Mouse (Mus musculus) embryonic stem cell, embryonic (primary cell): ENCODE results near the gene Morn4.

Experiments used
- CTCF ChIA-PET, 4 experiments: fragments of 300-600 bp in 2 of 4; fragments of 350-600 bp in 2 of 4; sonication (Branson Sonifier 250); formaldehyde crosslinking; loops; one replicate each; lab custom pipeline; 2022; ENCODE audit warnings: inconsistent platforms in 2 of 4; lab: Charles Lee
- POLR2A ChIA-PET, 4 experiments: fragments of 300-600 bp in 2 of 4; fragments of 350-600 bp in 2 of 4; sonication (Branson Sonifier 250); formaldehyde crosslinking; loops; one replicate each; lab custom pipeline; 2022; ENCODE audit warnings: antibody characterized with exemption in 4 of 4, inconsistent platforms in 1 of 4; lab: Charles Lee

The Morn4 gene

DNA sequence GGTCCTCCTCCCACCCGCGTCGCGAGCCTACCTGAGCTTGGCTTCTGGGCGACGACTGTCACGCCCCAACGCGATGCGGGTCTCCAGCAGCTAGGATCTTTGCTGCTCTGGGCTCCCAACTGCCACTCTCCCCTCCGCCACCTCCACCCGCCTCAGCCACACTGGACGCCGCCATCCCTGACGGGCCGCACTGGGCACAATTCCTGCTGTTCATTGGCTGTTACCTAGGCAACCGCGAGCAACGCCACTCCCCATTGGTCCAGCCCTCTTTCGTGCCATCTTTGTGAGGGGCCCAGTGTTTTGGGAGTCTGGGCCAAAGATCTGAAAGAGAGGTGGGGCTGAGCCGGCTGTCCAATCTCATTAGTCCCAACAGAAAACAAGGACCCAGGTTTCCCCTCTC is at the start of gene Morn4:
Morn4 (minus strand) TSS at position 192 of the 400 bp plus-strand sequence.
- ChIA-PET CTCF (interaction anchor here in 1 of 4 experiments (0.6 kb wide), 1 partner anchor 241 kb away, joined by 3 read pairs; no protein-coding TSS in a partner anchor), POLR2A (interaction anchor here in 3 of 4 experiments (0.7 to 1.5 kb wide), 6 partner anchors 10 to 78 kb away, joined by 3 to 8 read pairs (median 4); partner anchors contain the start of gene Avpi1 (in 1 of the 3))

- ChIA-PET CTCF (no interaction called here), POLR2A (interaction anchor here in 3 of 4 experiments (0.7 to 19.8 kb wide), 15 partner anchors 7 to 90 kb away, joined by 3 to 403 read pairs (median 7); partner anchors contain the start of genes Avpi1 (in 3 of the 3), Marveld1 (in 2 of the 3), Hoga1 (in 1 of the 3) and Pi4k2a (in 1 of the 3))
Measured at GRCm38 (mm10) chr19:42135070-42135469, 48.9 kb upstream of the Morn4 start.

GRCm38 (mm10) chr19:42131101-42131500 is 44.9 kb upstream of the Morn4 start:
- POLR2A ChIA-PET = interaction anchor here in 3 of 4 experiments (0.7 to 15.0 kb wide), 15 partner anchors 7 to 80 kb away, joined by 3 to 403 read pairs (median 25); partner anchors contain the start of genes Marveld1 (in 2 of the 3), Pi4k2a (in 2 of the 3) and Zfyve27 (in 1 of the 3)
- CTCF ChIA-PET = no interaction called here

DNA sequence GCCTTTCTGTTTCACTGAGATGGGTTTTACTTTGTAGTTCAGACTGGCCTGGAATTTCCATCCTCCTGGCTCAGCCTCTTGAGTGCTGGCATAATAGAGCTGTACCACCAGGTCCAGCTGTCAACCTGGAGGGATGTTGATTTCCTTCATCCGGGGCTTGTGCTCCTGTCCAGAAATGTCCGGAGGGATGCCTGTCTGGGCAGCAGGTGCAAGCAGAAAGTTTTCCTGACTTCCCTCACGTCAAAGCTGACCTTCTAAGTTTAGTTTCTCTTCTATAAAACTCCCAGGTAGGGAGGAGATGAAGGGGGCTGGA is 44.1 kb upstream of the Morn4 start:
- CTCF ChIA-PET = interaction anchor here in 2 of 4 experiments (0.7 to 2.8 kb wide), 7 partner anchors 9 to 95 kb away, joined by 3 to 8 read pairs (median 3); partner anchors contain the start of genes Ankrd2 (in 1 of the 2) and Marveld1 (in 1 of the 2)
- POLR2A ChIA-PET = interaction anchor here in 3 of 4 experiments (0.7 to 15.0 kb wide), 35 partner anchors 8 to 1057 kb away, joined by 3 to 403 read pairs (median 8); partner anchors contain the start of genes Marveld1 (in 3 of the 3), Pi4k2a (in 3 of the 3), Hoga1 (in 1 of the 3) and Mms19 (in 1 of the 3)

GRCm38 (mm10) chr19:42129509-42130293 is 43.5 kb upstream of the Morn4 start:
- ChIA-PET POLR2A (interaction anchor here in 3 of 4 experiments (0.6 to 15.0 kb wide), 84 partner anchors 7 to 1056 kb away, joined by 3 to 403 read pairs (median 5); partner anchors contain the start of genes Marveld1 (in 3 of the 3), Pi4k2a (in 3 of the 3), Crtac1 (in 2 of the 3) and Exosc1 (in 2 of the 3)), CTCF (interaction anchor here (0.6 to 3.3 kb wide), 18 partner anchors 10 to 328 kb away, joined by 3 to 32 read pairs (median 4); partner anchors contain the start of genes Ankrd2 (in 1 of the 4), Arhgap19 (in 1 of the 4) and Marveld1 (in 1 of the 4))

DNA sequence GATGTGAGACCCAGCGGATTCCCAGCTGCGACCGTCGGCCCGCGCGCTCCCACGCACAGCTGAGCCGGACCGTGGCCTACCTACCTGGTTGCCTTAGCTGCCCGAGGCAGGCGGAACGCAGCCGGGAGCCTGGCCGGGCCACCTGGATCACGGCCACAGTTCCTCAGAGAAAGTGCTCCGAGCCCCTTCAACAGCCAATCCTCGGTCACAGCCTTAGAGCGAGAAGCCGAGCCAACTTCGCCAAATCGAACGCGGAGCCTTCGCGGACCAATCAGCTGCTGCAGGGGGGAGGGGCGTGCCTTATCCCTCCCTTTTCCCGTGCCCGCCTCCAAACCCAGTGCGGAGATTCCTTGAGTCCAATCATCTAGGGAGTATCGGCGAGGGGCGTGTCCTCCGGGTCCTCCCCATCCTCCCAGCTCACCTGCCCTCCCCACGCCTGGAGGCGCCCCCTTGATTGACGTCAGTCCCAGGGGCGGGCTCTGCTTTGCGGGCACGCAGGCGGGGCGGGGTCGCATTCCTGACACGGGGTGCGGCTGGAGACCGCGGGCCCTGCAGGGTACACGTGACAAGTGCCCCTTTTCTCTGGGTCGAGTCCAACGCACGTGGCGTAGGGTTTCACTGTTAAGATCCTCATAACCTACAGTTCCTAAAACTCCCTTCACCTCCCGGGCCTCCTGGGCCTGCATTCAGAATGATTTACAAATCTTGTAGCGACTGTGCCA is 42.8 kb upstream of the Morn4 start, which contains the start of gene Avpi1:
Avpi1 (minus strand) TSS at position 273 of the 722 bp plus-strand sequence.
- ChIA-PET CTCF (interaction anchor here (0.6 to 3.3 kb wide), 17 partner anchors 11 to 327 kb away, joined by 3 to 32 read pairs (median 4); partner anchors contain the start of genes Ankrd2 (in 1 of the 4), Arhgap19 (in 1 of the 4) and Marveld1 (in 1 of the 4)), POLR2A (interaction anchor here in 3 of 4 experiments (0.5 to 15.0 kb wide), 87 partner anchors 7 to 1403 kb away, joined by 3 to 403 read pairs (median 5); partner anchors contain the start of genes Marveld1 (in 3 of the 3), Pi4k2a (in 3 of the 3), Crtac1 (in 2 of the 3) and Exosc1 (in 2 of the 3))

- CTCF ChIA-PET = interaction anchor here in 3 of 4 experiments (0.5 to 3.3 kb wide), 14 partner anchors 14 to 326 kb away, joined by 3 to 12 read pairs (median 4); partner anchors contain the start of genes Arhgap19 (in 1 of the 3) and Marveld1 (in 1 of the 3)
- POLR2A ChIA-PET = interaction anchor here in 3 of 4 experiments (0.6 to 15.0 kb wide), 70 partner anchors 8 to 1404 kb away, joined by 3 to 403 read pairs (median 5); partner anchors contain the start of genes Marveld1 (in 3 of the 3), Pi4k2a (in 3 of the 3), Exosc1 (in 2 of the 3) and Zdhhc16 (in 2 of the 3)
Measured at GRCm38 (mm10) chr19:42128052-42128740, 42.0 kb upstream of the Morn4 start.

- POLR2A ChIA-PET = interaction anchor here (0.9 to 15.0 kb wide), 19 partner anchors 8 to 145 kb away, joined by 3 to 403 read pairs (median 11); partner anchors contain the start of genes Pi4k2a (in 2 of the 4), Marveld1 (in 1 of the 4) and Ubtd1 (in 1 of the 4)
- CTCF ChIA-PET = interaction anchor here in 3 of 4 experiments (1.3 to 3.3 kb wide), 4 partner anchors 17 to 58 kb away, joined by 3 to 12 read pairs (median 6); no protein-coding TSS in a partner anchor
Measured at GRCm38 (mm10) chr19:42127024-42127423, 40.9 kb upstream of the Morn4 start.

DNA sequence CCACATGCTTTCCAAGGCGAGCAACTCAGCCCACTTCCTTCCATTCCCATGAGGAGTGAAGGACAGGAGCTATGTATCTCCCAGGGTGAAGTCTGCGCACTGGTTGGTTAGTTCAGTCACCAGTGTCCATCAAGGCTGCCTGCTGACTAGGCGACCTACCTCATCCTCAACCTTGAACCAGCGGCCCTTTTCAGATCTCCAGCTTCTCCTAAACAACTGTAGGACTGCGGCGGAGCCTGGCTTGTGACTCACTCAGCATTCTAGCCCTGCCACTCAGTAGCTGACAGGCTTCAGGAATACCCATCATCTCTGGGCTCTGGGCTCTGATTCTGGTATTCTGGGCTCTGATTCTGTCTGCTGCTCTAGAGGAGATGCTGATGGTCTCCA is 40.1 kb upstream of the Morn4 start:
- CTCF ChIA-PET = interaction anchor here in 3 of 4 experiments (0.8 to 3.3 kb wide), 3 partner anchors 19 to 26 kb away, joined by 3 to 12 read pairs (median 5); no protein-coding TSS in a partner anchor
- POLR2A ChIA-PET = interaction anchor here (0.5 to 15.0 kb wide), 20 partner anchors 8 to 218 kb away, joined by 3 to 403 read pairs (median 8); partner anchors contain the start of genes Pi4k2a (in 3 of the 4) and Marveld1 (in 2 of the 4)

GRCm38 (mm10) chr19:42125501-42126218 is 39.5 kb upstream of the Morn4 start:
- ChIA-PET POLR2A (interaction anchor here (0.5 to 15.0 kb wide), 27 partner anchors 7 to 217 kb away, joined by 3 to 403 read pairs (median 7); partner anchors contain the start of genes Pi4k2a (in 3 of the 4) and Marveld1 (in 2 of the 4)), CTCF (interaction anchor here in 2 of 4 experiments (1.6 to 2.0 kb wide), 2 partner anchors 26 to 27 kb away, joined by 4 to 5 read pairs; no protein-coding TSS in a partner anchor)

- ChIA-PET POLR2A (interaction anchor here (0.7 to 15.0 kb wide), 20 partner anchors 10 to 173 kb away, joined by 3 to 403 read pairs (median 4); partner anchors contain the start of genes Pi4k2a (in 2 of the 4), Marveld1 (in 1 of the 4) and Ubtd1 (in 1 of the 4)), CTCF (interaction anchor here in 2 of 4 experiments (0.7 to 2.0 kb wide), 3 partner anchors 27 to 42 kb away, joined by 3 to 5 read pairs (median 4); no protein-coding TSS in a partner anchor)
Measured at GRCm38 (mm10) chr19:42124684-42125083, 38.5 kb upstream of the Morn4 start.

DNA sequence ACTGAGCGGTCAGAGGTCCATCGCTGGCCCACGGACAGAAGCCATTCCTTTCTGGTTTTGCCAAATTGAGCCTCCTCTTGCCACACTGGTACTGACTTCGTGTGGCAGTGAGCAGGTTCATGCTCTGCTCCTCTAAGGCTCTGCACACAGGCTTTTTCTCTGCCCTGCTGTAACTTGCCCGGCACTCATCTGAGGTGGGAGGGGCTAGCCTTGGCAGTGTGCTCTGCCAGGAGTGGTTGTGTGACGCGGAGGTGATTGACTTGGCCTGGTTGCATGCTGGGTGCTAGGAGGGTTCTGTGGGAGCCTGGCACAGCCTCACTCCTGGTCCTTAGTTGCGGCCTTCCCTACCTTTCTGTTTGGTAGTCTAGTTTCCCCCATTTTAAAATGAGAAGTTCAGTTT is 34.3 kb upstream of the Morn4 start:
- CTCF ChIA-PET = interaction anchor here in 2 of 4 experiments (1.2 to 1.7 kb wide), 3 partner anchors 32 to 94 kb away, joined by 4 read pairs; no protein-coding TSS in a partner anchor
- POLR2A ChIA-PET = interaction anchor here in 3 of 4 experiments (0.5 to 15.0 kb wide), 13 partner anchors 8 to 659 kb away, joined by 3 to 403 read pairs (median 3); partner anchors contain the start of genes Avpi1 (in 3 of the 3), Marveld1 (in 1 of the 3) and Pi4k2a (in 1 of the 3)

GRCm38 (mm10) chr19:42118596-42118995 is 32.4 kb upstream of the Morn4 start:
- CTCF ChIA-PET = interaction anchor here in 1 of 4 experiments (0.6 kb wide), 1 partner anchor 10 kb away, joined by 32 read pairs; the partner anchor contains the start of gene Avpi1
- POLR2A ChIA-PET = interaction anchor here in 3 of 4 experiments (0.6 to 15.0 kb wide), 9 partner anchors 10 to 50 kb away, joined by 3 to 403 read pairs (median 7); partner anchors contain the start of genes Avpi1 (in 2 of the 3), Marveld1 (in 1 of the 3) and Pi4k2a (in 1 of the 3)

DNA sequence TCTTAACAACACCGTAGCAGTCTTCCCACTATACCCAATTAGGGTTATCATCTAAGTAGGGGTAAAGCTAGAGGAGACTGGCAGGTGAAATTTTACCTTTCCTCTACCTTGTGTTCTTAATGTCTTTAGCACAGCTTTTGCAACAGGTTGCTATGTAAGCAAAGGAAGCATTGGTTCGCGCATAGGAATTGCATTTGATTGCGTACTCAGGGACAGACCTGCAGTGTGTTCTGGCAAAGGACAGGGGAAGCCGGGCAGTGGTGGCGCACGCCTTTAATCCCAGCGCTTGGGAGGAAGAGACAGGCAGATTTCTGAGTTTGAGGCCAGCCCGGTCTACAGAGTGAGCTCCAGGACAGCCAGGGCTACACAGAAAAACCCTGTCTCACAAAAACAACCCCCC is 32.0 kb upstream of the Morn4 start:
- POLR2A ChIA-PET = interaction anchor here in 3 of 4 experiments (0.6 to 15.0 kb wide), 11 partner anchors 10 to 50 kb away, joined by 3 to 403 read pairs (median 5); partner anchors contain the start of genes Avpi1 (in 2 of the 3), Marveld1 (in 1 of the 3) and Pi4k2a (in 1 of the 3)
- CTCF ChIA-PET = interaction anchor here in 1 of 4 experiments (0.6 kb wide), 1 partner anchor 11 kb away, joined by 32 read pairs; the partner anchor contains the start of gene Avpi1
